Mouse (Mus musculus) forebrain, embryonic 13.5 days (tissue): ENCODE measurements around the gene Cyp4x1. TPM values are rescaled to one million over a fixed set of nuclear protein-coding genes. Genes with fewer than 3 reads are reported as not detected.

Experiments
- ATAC-seq: fragments of 200-750 bp; cut with Nextera tagmentation; 2 replicates; pipeline ENCODE4 v1.8.0; 2017
- H3K27ac ChIP-seq: fragments of 300-500 bp; sonication (generic); 2 replicates; pipeline ENCODE4 v1.5.1; 2015; ENCODE audit warnings: inconsistent platforms, mild to moderate bottlenecking, moderate library complexity
- H3K27me3 ChIP-seq: fragments of 300-500 bp; sonication (generic); 2 replicates; pipeline ENCODE4 v1.6.1; 2015; ENCODE audit warnings: mild to moderate bottlenecking, inconsistent platforms
- H3K36me3 ChIP-seq: fragments of 300-500 bp; sonication (generic); 2 replicates; pipeline ENCODE4 v1.6.1; 2015; ENCODE audit warnings: mild to moderate bottlenecking, inconsistent platforms; ENCODE audit not compliant: poor library complexity, severe bottlenecking
- H3K4me1 ChIP-seq: fragments of 300-500 bp; sonication (generic); 2 replicates; pipeline ENCODE4 v1.6.1; 2015; ENCODE audit warnings: inconsistent platforms
- H3K4me2 ChIP-seq: fragments of 300-500 bp; sonication (generic); 2 replicates; pipeline ENCODE4 v1.6.1; 2015; ENCODE audit warnings: inconsistent platforms, mild to moderate bottlenecking, moderate library complexity
- H3K4me3 ChIP-seq: fragments of 300-500 bp; sonication (generic); 2 replicates; pipeline ENCODE4 v1.5.1; 2015; ENCODE audit warnings: mild to moderate bottlenecking, inconsistent platforms
- H3K9ac ChIP-seq: fragments of 300-500 bp; sonication (generic); 2 replicates; pipeline ENCODE4 v1.6.1; 2015; ENCODE audit warnings: mild to moderate bottlenecking, inconsistent platforms
- H3K9me3 ChIP-seq: fragments of 300-500 bp; sonication (generic); replicated peaks from 2 replicates; pipeline ENCODE4 v1.6.1; 2016; ENCODE audit warnings: inconsistent platforms
- WGBS: fragments of 180-500 bp; shearing (Covaris S2); methylation state at CpG from one replicate; pipeline ENCODE4 v1.1.7; 2015; 5-methylcytosine and 5-hydroxymethylcytosine counted together
- polyA plus RNA-seq: library from polyadenylated mRNA; unstranded; fragments of >200 nt; fragmentation: Nextera tagmentation; extraction: Ambion mirVana; gene quantifications from 2 replicates; pipeline ENCODE4 v1.2.1, GENCODE M21; 2015

Cyp4x1 gene
- polyA plus RNA-seq, 1 experiment from 2014 or later: 1.4 TPM

DNA sequence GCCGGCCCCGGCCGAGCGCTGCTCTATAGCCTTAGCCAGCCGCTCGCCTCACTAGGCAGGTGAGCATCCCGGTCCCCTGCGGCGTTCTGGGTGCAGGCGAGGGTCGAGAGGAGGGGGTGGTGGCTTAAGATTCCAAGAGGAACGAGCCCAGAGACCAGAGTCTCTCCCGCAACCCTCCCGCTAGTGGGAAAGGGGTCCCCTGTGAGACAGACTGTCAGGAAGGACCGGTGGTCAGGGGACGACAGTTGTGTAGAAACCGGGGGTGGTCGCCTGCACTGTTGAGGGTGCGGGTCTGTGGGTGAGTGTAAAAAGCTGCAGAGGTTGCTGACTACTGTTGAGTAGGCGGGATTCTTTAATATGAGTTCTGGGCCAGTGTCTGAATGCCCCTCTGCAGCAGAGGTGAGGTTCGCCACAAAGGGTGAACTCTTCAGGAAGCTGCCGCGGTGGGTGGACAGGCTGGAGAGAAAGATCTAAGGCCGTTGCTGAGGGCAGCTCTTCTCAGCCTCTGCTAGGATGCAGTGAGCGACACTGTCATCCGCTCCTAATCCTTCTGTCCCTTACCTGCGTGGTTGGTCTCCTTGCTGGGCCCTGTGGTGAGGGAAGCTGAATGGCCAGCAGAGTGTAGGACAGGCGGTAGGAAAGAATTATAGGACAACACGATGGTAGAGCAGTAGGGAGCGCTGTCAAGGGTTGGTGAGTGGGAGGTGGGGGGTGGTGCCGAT lies 70.4 kb downstream of the Cyp4x1 start:
- under 1% methylated on average over 31 of the region's 31 CpGs for WGBS

DNA sequence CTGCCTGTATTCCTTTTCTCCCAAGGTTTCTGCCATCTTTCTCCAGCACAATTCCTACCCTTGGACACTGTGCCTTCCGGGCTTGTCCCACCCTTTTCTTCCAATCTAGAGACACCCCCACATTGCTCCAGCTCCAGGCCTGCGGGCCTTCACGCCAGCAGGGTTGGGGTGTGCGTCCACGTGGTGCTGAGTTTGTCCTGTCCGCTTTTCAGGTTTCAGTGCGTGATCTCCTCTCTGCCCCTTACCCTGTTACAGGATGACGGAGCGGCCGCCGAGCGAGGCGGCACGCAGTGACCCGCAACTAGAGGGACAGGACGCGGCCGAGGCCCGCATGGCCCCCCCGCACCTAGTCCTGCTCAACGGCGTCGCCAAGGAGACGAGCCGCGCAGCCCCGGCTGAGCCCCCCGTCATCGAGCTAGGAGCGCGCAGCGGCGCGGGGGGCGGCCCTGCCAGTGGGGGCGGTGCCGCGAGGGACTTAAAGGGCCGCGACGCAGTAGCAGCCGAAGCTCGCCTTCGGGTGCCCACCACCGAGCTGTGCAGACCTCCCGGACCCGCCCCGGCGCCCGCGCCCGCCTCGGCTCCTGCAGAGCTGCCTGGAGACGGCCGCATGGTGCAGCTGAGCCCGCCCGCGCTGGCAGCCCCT lies 71.1 kb downstream of the Cyp4x1 start:
- WGBS: under 1% methylated on average over 57 of the region's 58 CpGs
- 0 out of 2 replicates have a peak, but pooled peaks cover 2% of the 10 kb centered on the region for H3K9me3 ChIP-seq
- H3K4me1 ChIP-seq: peaks cover 15% of the 10 kb centered on the region
- H3K9ac ChIP-seq: peak overlapping the region; percentile 62
- peaks cover 94% of the 10 kb centered on the region for H3K27me3 ChIP-seq
- H3K36me3 ChIP-seq: no peaks in the 10 kb centered on the region
- H3K4me3 ChIP-seq: peak overlapping the region; percentile 47
- peak; percentile 88 for ATAC-seq
- H3K4me2 ChIP-seq: peak overlapping the region; percentile 94
- no peak overlapping the region for H3K27ac ChIP-seq

More for the DNA sequence above, 70.4 kb downstream of the Cyp4x1 start:
- Histone ChIP-seq H3K9ac (peak overlapping the region; percentile 62), H3K4me3 (peak overlapping the region; percentile 47), H3K36me3 (no peaks in the 10 kb centered on the region), H3K4me1 (peaks cover 15% of the 10 kb centered on the region), H3K9me3 (0 out of 2 replicates have a peak, but pooled peaks cover 2% of the 10 kb centered on the region), H3K27ac (no peak overlapping the region), H3K27me3 (peaks cover 93% of the 10 kb centered on the region), H3K4me2 (peak overlapping the region; percentile 94)
- ATAC-seq: peak; percentile 25; the same call in 1 of the 2 replicates

DNA sequence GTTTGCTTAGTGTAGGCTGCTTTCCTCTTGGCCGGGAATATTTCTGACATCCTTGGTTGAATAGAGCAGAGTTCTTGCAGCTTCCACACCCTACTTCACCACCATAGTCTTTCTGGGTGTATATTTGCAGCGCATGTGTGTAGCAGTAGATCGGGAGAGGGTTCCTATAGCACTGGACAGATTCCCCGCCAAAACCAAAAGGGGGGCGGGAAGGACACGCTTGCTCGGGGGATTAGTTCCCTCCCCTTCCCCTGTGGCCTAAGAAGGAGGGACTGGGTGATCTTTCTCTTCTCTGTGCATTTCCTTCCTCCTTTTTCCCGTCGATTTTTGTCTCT lies 71.6 kb downstream of the Cyp4x1 start:
- H3K27me3 ChIP-seq: peaks cover 97% of the 10 kb centered on the region
- H3K36me3 ChIP-seq: no peaks in the 10 kb centered on the region
- no peak overlapping the region for H3K27ac ChIP-seq
- H3K4me2 ChIP-seq: peak overlapping the region; percentile 94
- ATAC-seq: no peak
- peak overlapping the region; percentile 47 for H3K4me3 ChIP-seq
- H3K9ac ChIP-seq: 0 out of 2 replicates have a peak overlapping the region, but pooled peaks have one; percentile 62
- under 1% methylated on average over 9 of the region's 9 CpGs for WGBS
- H3K9me3 ChIP-seq: 0 out of 2 replicates have a peak, but pooled peaks cover 2% of the 10 kb centered on the region
- peaks cover 19% of the 10 kb centered on the region for H3K4me1 ChIP-seq

DNA sequence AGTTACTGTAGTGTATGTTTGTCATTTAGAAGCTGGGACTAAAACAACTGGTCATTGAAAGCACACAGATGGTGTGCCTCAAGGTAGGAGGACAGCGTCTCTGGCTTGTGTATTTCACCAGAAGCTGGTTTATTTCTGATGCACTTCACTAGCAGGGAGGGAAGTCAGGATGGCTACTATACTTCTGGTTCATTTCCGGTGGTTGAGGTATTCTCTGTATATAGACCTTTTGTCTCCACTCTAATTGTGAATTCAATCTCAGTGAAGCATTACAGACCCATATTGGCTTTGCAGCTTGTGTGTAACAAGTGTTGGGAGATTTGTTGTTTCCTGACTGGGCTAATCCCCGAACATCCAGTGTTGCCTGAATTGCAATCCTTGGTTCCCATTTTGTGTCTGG lies 73.3 kb downstream of the Cyp4x1 start:
- Histone ChIP-seq H3K4me1 (peaks cover 31% of the 10 kb centered on the region), H3K27ac (no peak overlapping the region), H3K4me3 (no peak overlapping the region)

DNA sequence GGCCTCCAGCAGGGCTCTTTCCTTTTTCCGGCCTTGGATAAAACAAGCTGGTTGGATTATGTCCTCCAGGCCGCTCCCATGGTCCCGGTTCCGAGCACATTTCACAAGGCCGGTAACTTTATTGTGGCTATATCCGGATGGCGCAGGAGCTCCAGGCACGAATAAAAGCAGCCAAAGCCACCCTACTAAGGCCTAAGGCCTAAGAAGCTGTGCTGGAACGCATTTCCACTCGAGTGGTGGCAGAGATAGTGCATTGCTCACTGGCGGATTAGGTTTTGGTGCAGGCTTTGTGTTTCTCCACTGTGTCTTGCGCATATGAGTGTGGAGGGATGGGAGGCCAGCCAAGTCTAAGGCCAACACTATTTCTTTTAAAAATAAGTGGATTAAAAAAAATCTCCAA lies 74.2 kb downstream of the Cyp4x1 start:
- ATAC-seq: no peak
- 5% methylated on average over 12 of the region's 12 CpGs for WGBS
- no peak overlapping the region for H3K4me3 ChIP-seq
- no peak overlapping the region for H3K27ac ChIP-seq
- no peak overlapping the region for H3K9ac ChIP-seq
- no peaks in the 10 kb centered on the region for H3K9me3 ChIP-seq
- H3K27me3 ChIP-seq: peaks cover 99% of the 10 kb centered on the region
- peaks cover 31% of the 10 kb centered on the region for H3K4me1 ChIP-seq
- no peaks in the 10 kb centered on the region for H3K36me3 ChIP-seq
- H3K4me2 ChIP-seq: no peak overlapping the region

More for the DNA sequence above, 73.3 kb downstream of the Cyp4x1 start:
- 0 out of 2 replicates have a peak, but pooled peaks cover 2% of the 10 kb centered on the region for H3K9me3 ChIP-seq
- no peak for ATAC-seq
- 8% methylated on average over 3 of the region's 3 CpGs for WGBS
- no peak overlapping the region for H3K9ac ChIP-seq
- peaks cover 99% of the 10 kb centered on the region for H3K27me3 ChIP-seq
- no peaks in the 10 kb centered on the region for H3K36me3 ChIP-seq
- no peak overlapping the region for H3K4me2 ChIP-seq

DNA sequence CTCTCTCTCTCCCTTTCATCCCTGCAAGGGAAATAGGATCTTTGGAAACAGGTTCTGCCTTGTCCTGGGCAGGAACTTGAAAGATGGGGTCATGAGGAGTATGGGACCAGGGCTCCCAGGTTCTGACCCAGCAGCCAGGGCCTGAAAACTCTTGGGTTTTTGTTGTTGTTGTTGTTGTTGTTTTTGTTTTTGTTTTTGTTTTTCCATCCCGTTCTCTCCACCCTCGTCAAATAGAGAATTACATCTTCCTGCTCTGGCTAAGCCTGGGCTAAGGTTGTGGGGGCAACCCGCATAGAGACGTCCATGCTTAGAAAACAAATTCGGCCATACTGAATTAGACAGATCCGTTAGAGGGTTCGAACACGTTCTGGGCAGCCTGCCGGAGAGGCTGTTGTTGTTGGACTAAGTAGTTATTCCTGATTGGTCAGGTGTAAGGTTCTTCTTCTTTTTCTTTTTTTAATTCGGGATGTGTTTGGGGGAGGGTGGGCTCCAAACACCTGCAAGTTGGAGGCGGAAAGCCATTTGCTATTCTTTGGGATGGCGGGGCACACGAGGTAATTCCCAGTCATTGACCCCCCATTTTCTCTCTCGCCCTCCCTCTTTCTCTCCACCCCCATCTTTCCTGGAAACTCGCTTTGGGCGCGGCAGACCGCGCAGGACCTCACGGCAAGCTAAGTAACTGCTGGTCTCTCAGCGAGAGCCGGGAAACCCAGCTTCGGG lies 75.0 kb downstream of the Cyp4x1 start:
- ATAC-seq: no peak
- Histone ChIP-seq H3K4me2 (no peak overlapping the region), H3K4me3 (no peak overlapping the region), H3K36me3 (no peaks in the 10 kb centered on the region), H3K9ac (no peak overlapping the region), H3K27ac (no peak overlapping the region), H3K9me3 (no peaks in the 10 kb centered on the region), H3K4me1 (peaks cover 31% of the 10 kb centered on the region), H3K27me3 (peaks cover 99% of the 10 kb centered on the region)
- WGBS: 1% methylated on average over 23 of the region's 23 CpGs

DNA sequence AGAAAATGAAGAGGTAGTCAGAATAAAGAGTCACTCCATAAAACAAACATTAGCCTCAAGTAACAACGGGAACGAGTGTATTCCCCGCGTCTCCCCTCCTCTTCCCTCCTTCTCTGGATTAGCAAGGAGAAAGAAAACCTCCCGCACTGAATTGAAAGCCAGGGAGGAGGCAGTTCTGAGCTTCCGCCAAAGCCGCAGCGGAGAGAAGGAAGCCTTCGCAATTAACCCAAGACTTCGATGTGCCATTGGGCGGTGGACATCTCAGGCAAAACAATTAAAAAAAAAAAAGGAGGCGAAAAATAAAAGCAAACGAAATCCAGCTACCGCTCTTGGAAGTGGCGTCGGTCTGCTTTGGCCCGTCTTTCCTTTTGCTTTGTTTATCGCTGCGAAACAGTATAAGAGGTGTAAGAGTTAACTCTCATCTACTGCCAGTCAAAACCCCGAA lies 75.7 kb downstream of the Cyp4x1 start:
- WGBS: under 1% methylated on average over 20 of the region's 20 CpGs
- Histone ChIP-seq H3K9me3 (no peaks in the 10 kb centered on the region), H3K4me3 (peak overlapping the region; percentile 32), H3K36me3 (no peaks in the 10 kb centered on the region), H3K9ac (no peak overlapping the region), H3K27ac (no peak overlapping the region), H3K4me2 (no peak overlapping the region), H3K27me3 (peaks cover 99% of the 10 kb centered on the region), H3K4me1 (peaks cover 26% of the 10 kb centered on the region)
- ATAC-seq: no peak

DNA sequence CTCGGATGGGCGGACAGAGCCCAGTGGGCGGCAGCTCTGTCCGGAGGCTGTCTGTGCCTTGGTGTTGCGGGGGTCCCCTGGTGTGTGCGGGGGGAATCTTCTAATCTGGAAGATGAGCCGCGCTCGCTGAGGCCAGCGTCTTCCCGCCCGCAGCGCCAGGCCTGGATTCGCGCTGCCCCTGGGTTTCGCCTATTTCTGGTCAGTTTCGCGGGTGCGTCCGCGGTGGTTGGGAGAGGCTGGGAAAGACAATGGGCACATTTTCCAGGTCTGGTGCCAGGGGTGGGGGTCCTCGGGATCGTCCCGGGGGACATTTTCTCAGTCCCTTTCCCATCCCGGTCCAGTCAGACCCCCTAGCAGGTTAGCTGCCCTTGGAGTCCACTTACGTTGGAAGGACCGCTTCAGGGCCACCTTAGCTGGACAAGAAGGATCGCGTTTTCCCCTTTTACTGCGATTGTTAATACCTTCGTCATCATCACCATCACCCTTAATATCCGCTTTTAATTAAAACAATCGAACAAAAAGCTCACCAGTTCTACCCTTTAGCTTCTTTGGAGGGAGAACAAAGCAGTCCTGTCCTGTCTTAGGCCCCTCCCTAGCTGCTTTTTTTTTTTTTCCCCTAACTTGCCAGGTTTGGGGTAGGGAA lies 76.3 kb downstream of the Cyp4x1 start:
- WGBS: under 1% methylated on average over 33 of the region's 33 CpGs
- Histone ChIP-seq H3K4me2 (peak overlapping the region; percentile 14; the same call in 1 of the 2 replicates), H3K9ac (no peak overlapping the region), H3K27me3 (peaks cover 98% of the 10 kb centered on the region), H3K4me1 (peaks cover 20% of the 10 kb centered on the region), H3K27ac (no peak overlapping the region), H3K36me3 (no peaks in the 10 kb centered on the region), H3K9me3 (no peaks in the 10 kb centered on the region), H3K4me3 (peak overlapping the region; percentile 32)
- no peak for ATAC-seq

DNA sequence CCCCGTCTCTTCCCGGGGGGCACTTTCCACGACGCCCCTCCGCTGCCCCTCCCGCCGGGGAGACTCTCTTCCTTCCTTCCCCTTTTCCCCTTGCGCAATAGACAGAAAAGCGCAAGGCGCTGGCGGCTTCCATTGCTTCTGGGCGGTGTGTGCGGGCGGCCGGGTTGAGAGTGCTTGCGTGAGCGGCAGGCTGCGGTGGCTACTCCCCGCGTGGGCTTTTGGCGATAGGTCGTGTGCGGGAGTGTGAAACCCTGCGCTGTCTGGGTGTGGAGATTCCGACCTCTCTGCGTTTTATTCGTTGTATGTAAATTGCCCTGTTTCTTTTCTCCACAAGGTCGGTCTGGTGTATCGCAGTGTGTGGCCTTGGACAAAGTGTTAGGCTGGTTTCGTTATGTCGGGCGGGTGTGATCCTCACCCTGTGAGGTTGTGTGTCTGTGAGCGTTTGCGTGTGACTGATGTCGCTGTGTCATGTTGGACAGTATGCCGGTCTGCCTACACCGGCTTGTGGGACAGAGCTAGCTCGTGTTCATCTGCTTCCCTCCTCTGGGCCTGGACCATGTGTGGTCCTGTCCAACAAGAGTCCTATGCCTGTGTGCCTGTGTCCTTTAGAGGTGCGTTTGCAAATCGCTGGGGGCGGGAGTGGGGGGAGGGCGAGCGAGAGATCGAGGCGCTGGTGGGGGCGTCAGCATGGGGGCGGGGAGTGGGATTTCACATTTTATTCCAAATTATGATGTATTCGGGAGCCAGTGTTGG lies 77.0 kb downstream of the Cyp4x1 start:
- ATAC-seq: peak; percentile 54
- Histone ChIP-seq H3K36me3 (no peaks in the 10 kb centered on the region), H3K4me1 (peaks cover 20% of the 10 kb centered on the region), H3K4me3 (peak overlapping the region; percentile 32), H3K9ac (peak overlapping the region; percentile 30; the same call in 1 of the 2 replicates), H3K27ac (no peak overlapping the region), H3K27me3 (peaks cover 98% of the 10 kb centered on the region), H3K4me2 (peak overlapping the region; percentile 51), H3K9me3 (no peaks in the 10 kb centered on the region)
- under 1% methylated on average over 48 of the region's 48 CpGs for WGBS

DNA sequence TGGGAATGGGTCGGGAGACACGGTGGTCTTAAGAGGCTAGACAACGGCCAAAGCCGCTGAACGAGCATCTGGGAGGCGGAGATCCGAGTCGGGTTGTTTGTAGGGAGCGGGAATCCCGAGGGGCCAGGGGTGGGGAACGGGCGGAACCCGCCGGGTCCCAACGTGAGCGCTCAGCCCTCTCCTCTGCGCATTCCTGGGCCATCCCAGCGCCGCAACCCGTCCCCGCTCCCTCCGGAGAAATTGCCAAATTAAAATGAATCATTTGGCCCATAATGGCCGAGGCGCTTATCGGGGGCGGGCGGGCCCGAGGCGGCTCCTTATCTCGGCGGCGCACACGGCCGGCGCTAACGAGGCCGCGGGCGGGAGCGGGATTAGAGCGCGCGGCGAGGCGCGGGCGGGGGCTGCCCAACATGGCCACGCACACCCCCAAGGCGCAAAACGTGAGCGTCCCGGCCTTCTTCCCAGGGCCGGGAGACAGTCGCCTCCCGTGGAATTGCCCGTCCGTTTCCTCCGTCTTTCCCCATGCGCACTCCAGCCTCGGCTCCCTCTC lies 77.6 kb downstream of the Cyp4x1 start, which contains the start of gene Tal1:
Tal1 (plus strand) TSS at position 56 of the 550 bp plus-strand sequence.
- Histone ChIP-seq H3K4me1 (peaks cover 20% of the 10 kb centered on the region), H3K4me2 (peak within 1 kb of the TSS; percentile 51), H3K27ac (no peak within 1 kb of the TSS), H3K36me3 (no peaks in the 10 kb centered on the region), H3K27me3 (peaks cover 98% of the 10 kb centered on the region), H3K4me3 (peak within 1 kb of the TSS; percentile 32), H3K9me3 (no peaks in the 10 kb centered on the region), H3K9ac (peak within 1 kb of the TSS; percentile 30; the same call in 1 of the 2 replicates)
- under 1% methylated on average over 52 of the region's 60 CpGs for WGBS
- peak; percentile 31; the same call in 1 of the 2 replicates for ATAC-seq
